Mouse (Mus musculus): ENCODE measurements around the gene Tuba3a. TPM values are rescaled to one million over a fixed set of nuclear protein-coding genes. Genes with fewer than 3 reads are reported as not detected.

The Tuba3a gene
- polyA plus RNA-seq, 1 experiment from 2014 or later: 0.45 TPM

GRCm38 (mm10) chr6:125236782-125237181 lies 49.1 kb downstream of the Tuba3a start, which contains the start of gene Cd27:
TSS of gene Cd27 (minus strand) at chr6:125237010.
- Histone ChIP-seq H3K27ac (replicated peaks; ENCODE audit: low read depth, low read length) (no peak within 1 kb of the TSS), H3K9ac (ENCODE audit: low read depth, low read length) (no peak within 1 kb of the TSS), H3K4me3 (ENCODE audit: low read depth, low read length) (no peak within 1 kb of the TSS), H3K9me3 (ENCODE audit: control insufficient read depth, low read length) (no peaks in the 10 kb centered on the region), H3K36me3 (ENCODE audit: control insufficient read depth, insufficient read depth, low read length) (no peaks in the 10 kb centered on the region), H3K27me3 (replicated peaks; ENCODE audit: control insufficient read depth, insufficient read depth, low read length) (no peaks in the 10 kb centered on the region), H3K4me2 (ENCODE audit: low read depth, low read length) (no peak within 1 kb of the TSS), H3K4me1 (ENCODE audit: control insufficient read depth, insufficient read depth, low read length) (no peaks in the 10 kb centered on the region; the same call in 1 of the 2 replicates)
- WGBS: 41% methylated on average over 6 of the region's 6 CpGs
- ATAC-seq (ENCODE audit: low read depth) (no peak), DNase-seq (ENCODE audit: low spot score) (no peak)

GRCm38 (mm10) chr6:125236341-125236740 lies 49.5 kb downstream of the Tuba3a start:
- H3K27ac ChIP-seq (replicated peaks; ENCODE audit: low read depth, low read length): no peak overlapping the region
- H3K36me3 ChIP-seq (ENCODE audit: control insufficient read depth, insufficient read depth, low read length): no peaks in the 10 kb centered on the region
- H3K4me3 ChIP-seq (ENCODE audit: low read depth, low read length): no peak overlapping the region
- H3K4me2 ChIP-seq (ENCODE audit: low read depth, low read length): no peak overlapping the region
- WGBS: 66% methylated on average over 6 of the region's 6 CpGs
- no peak for DNase-seq (ENCODE audit: low spot score)
- H3K9me3 ChIP-seq (ENCODE audit: control insufficient read depth, low read length): no peaks in the 10 kb centered on the region
- no peak overlapping the region for H3K9ac ChIP-seq (ENCODE audit: low read depth, low read length)
- no peaks in the 10 kb centered on the region for H3K27me3 ChIP-seq (replicated peaks; ENCODE audit: control insufficient read depth, insufficient read depth, low read length)
- ATAC-seq (ENCODE audit: low read depth): no peak
- H3K4me1 ChIP-seq (ENCODE audit: control insufficient read depth, insufficient read depth, low read length): peaks cover 4% of the 10 kb centered on the region; the same call in 1 of the 2 replicates

GRCm38 (mm10) chr6:125234520-125234828 lies 51.4 kb downstream of the Tuba3a start:
- peak; percentile 48; the same call in 1 of the 2 replicates for ATAC-seq (ENCODE audit: low read depth)
- H3K4me3 ChIP-seq (ENCODE audit: low read depth, low read length): no peak overlapping the region
- no peaks in the 10 kb centered on the region for H3K9me3 ChIP-seq (ENCODE audit: control insufficient read depth, low read length)
- H3K9ac ChIP-seq (ENCODE audit: low read depth, low read length): no peak overlapping the region
- no peak overlapping the region for H3K4me2 ChIP-seq (ENCODE audit: low read depth, low read length)
- 64% methylated on average over 4 of the region's 5 CpGs for WGBS
- DNase-seq (ENCODE audit: low spot score): peak; percentile 17
- no peaks in the 10 kb centered on the region for H3K27me3 ChIP-seq (replicated peaks; ENCODE audit: control insufficient read depth, insufficient read depth, low read length)
- H3K27ac ChIP-seq (replicated peaks; ENCODE audit: low read depth, low read length): no peak overlapping the region
- H3K4me1 ChIP-seq (ENCODE audit: control insufficient read depth, insufficient read depth, low read length): peaks cover 6% of the 10 kb centered on the region; the same call in 1 of the 2 replicates
- H3K36me3 ChIP-seq (ENCODE audit: control insufficient read depth, insufficient read depth, low read length): no peaks in the 10 kb centered on the region

- WGBS: 44% methylated on average over 7 of the region's 7 CpGs
- 0 out of 2 replicates have a peak overlapping the region, but pooled peaks have one; percentile 10 for H3K9ac ChIP-seq (ENCODE audit: low read depth, low read length)
- H3K9me3 ChIP-seq (ENCODE audit: control insufficient read depth, low read length): no peaks in the 10 kb centered on the region
- H3K4me1 ChIP-seq (ENCODE audit: control insufficient read depth, insufficient read depth, low read length): peaks cover 6% of the 10 kb centered on the region; the same call in 1 of the 2 replicates
- no peak overlapping the region for H3K27ac ChIP-seq (replicated peaks; ENCODE audit: low read depth, low read length)
- H3K36me3 ChIP-seq (ENCODE audit: control insufficient read depth, insufficient read depth, low read length): no peaks in the 10 kb centered on the region
- no peaks in the 10 kb centered on the region for H3K27me3 ChIP-seq (replicated peaks; ENCODE audit: control insufficient read depth, insufficient read depth, low read length)
- H3K4me2 ChIP-seq (ENCODE audit: low read depth, low read length): no peak overlapping the region
- DNase-seq (ENCODE audit: low spot score): no peak
- no peak overlapping the region for H3K4me3 ChIP-seq (ENCODE audit: low read depth, low read length)
- no peak for ATAC-seq (ENCODE audit: low read depth)
Measured at GRCm38 (mm10) chr6:125233816-125234519, 51.9 kb downstream of the Tuba3a start.

- Histone ChIP-seq H3K4me3 (ENCODE audit: low read depth, low read length) (no peak overlapping the region), H3K9ac (ENCODE audit: low read depth, low read length) (no peak overlapping the region), H3K27me3 (replicated peaks; ENCODE audit: control insufficient read depth, insufficient read depth, low read length) (no peaks in the 10 kb centered on the region), H3K4me2 (ENCODE audit: low read depth, low read length) (no peak overlapping the region), H3K27ac (replicated peaks; ENCODE audit: low read depth, low read length) (no peak overlapping the region), H3K9me3 (ENCODE audit: control insufficient read depth, low read length) (no peaks in the 10 kb centered on the region), H3K4me1 (ENCODE audit: control insufficient read depth, insufficient read depth, low read length) (peaks cover 6% of the 10 kb centered on the region; the same call in 1 of the 2 replicates), H3K36me3 (ENCODE audit: control insufficient read depth, insufficient read depth, low read length) (no peaks in the 10 kb centered on the region)
- no peak for ATAC-seq (ENCODE audit: low read depth)
- DNase-seq (ENCODE audit: low spot score): no peak
- WGBS: 77% methylated on average over 6 of the region's 6 CpGs
Measured at GRCm38 (mm10) chr6:125232516-125232915, 53.3 kb downstream of the Tuba3a start.

GRCm38 (mm10) chr6:125232045-125232437 lies 53.8 kb downstream of the Tuba3a start:
- Histone ChIP-seq H3K4me3 (ENCODE audit: low read depth, low read length) (peak overlapping the region; percentile 50), H3K27ac (replicated peaks; ENCODE audit: low read depth, low read length) (no peak overlapping the region), H3K4me2 (ENCODE audit: low read depth, low read length) (peak overlapping the region; percentile 94), H3K36me3 (ENCODE audit: control insufficient read depth, insufficient read depth, low read length) (no peaks in the 10 kb centered on the region), H3K27me3 (replicated peaks; ENCODE audit: control insufficient read depth, insufficient read depth, low read length) (no peaks in the 10 kb centered on the region), H3K4me1 (ENCODE audit: control insufficient read depth, insufficient read depth, low read length) (peaks cover 6% of the 10 kb centered on the region; the same call in 1 of the 2 replicates), H3K9ac (ENCODE audit: low read depth, low read length) (peak overlapping the region; percentile 73), H3K9me3 (ENCODE audit: control insufficient read depth, low read length) (no peaks in the 10 kb centered on the region)
- no peak for DNase-seq (ENCODE audit: low spot score)
- no peak for ATAC-seq (ENCODE audit: low read depth)
- WGBS: 53% methylated on average over 4 of the region's 4 CpGs

- H3K36me3 ChIP-seq (ENCODE audit: control insufficient read depth, insufficient read depth, low read length): no peaks in the 10 kb centered on the region
- 7% methylated on average over 16 of the region's 16 CpGs for WGBS
- peaks cover 6% of the 10 kb centered on the region; the same call in 1 of the 2 replicates for H3K4me1 ChIP-seq (ENCODE audit: control insufficient read depth, insufficient read depth, low read length)
- H3K9ac ChIP-seq (ENCODE audit: low read depth, low read length): peak within 1 kb of the TSS; percentile 73
- H3K4me3 ChIP-seq (ENCODE audit: low read depth, low read length): peak within 1 kb of the TSS; percentile 50
- no peaks in the 10 kb centered on the region for H3K27me3 ChIP-seq (replicated peaks; ENCODE audit: control insufficient read depth, insufficient read depth, low read length)
- peak within 1 kb of the TSS; percentile 94 for H3K4me2 ChIP-seq (ENCODE audit: low read depth, low read length)
- ATAC-seq (ENCODE audit: low read depth) (peak; percentile 41; the same call in 1 of the 2 replicates), DNase-seq (ENCODE audit: low spot score) (peak; percentile 84)
- peak within 1 kb of the TSS; percentile 67 for H3K27ac ChIP-seq (replicated peaks; ENCODE audit: low read depth, low read length)
- no peaks in the 10 kb centered on the region for H3K9me3 ChIP-seq (ENCODE audit: control insufficient read depth, low read length)
Measured at GRCm38 (mm10) chr6:125231117-125232044, 54.5 kb downstream of the Tuba3a start, which contains the start of gene Tapbpl. TSS of gene Tapbpl (minus strand) at chr6:125231860.

GRCm38 (mm10) chr6:125230571-125230970 lies 55.3 kb downstream of the Tuba3a start:
- ATAC-seq (ENCODE audit: low read depth): no peak
- H3K9ac ChIP-seq (ENCODE audit: low read depth, low read length): peak overlapping the region; percentile 19; the same call in 1 of the 2 replicates
- H3K27ac ChIP-seq (replicated peaks; ENCODE audit: low read depth, low read length): no peak overlapping the region
- no peaks in the 10 kb centered on the region for H3K9me3 ChIP-seq (ENCODE audit: control insufficient read depth, low read length)
- DNase-seq (ENCODE audit: low spot score): no peak
- no peak overlapping the region for H3K4me3 ChIP-seq (ENCODE audit: low read depth, low read length)
- H3K4me1 ChIP-seq (ENCODE audit: control insufficient read depth, insufficient read depth, low read length): peaks cover 6% of the 10 kb centered on the region; the same call in 1 of the 2 replicates
- no peaks in the 10 kb centered on the region for H3K36me3 ChIP-seq (ENCODE audit: control insufficient read depth, insufficient read depth, low read length)
- WGBS: 64% methylated on average over 9 of the region's 9 CpGs
- no peaks in the 10 kb centered on the region for H3K27me3 ChIP-seq (replicated peaks; ENCODE audit: control insufficient read depth, insufficient read depth, low read length)
- H3K4me2 ChIP-seq (ENCODE audit: low read depth, low read length): peak overlapping the region; percentile 94; the same call in 1 of the 2 replicates
